In the genomic region with DNA sequence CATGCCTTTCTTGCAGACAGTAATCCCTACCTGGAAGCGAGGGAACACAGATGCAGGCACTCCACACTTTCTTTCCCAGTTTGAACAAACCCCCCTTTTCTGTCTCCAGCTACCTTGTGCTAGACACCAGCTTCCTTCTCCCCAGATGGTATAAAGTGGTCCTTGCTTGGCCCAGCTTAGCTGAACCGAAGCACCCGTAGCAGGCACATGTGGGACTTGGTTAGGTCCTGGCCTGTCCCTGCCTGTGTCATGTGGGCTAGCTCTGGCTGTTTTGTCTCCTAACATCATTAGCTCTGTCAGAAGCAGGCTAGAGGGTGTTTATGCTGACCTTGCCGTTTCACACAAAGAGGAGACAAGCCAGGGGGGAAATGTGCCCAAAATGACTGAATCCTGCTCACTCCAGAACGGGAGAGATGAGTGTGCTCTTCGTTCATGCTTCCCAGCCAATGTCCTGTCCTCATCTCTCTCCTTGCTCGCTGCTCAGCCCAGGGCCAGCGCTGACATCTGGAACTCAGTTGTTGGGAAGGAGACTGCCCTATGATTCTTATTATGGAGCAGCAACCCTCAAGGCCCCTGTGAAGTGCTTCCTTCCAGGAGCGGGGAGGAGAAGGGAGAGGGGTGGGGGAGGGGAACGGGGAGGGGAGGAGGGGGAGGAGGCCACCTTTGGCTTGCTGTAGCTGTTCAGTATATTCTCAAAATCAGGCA, we compare ENCODE assay signal across 20 mouse cellular contexts. TPM values are rescaled to one million over a fixed set of nuclear protein-coding genes. Genes with fewer than 3 reads are reported as not detected.
DNase-seq lines count a peak whose midpoint lies in the region; ATAC-seq lines count a peak whose summit lies in the region.
"Had no signal": no experiment of that assay in that cellular context is flagged by ENCODE, and none has a peak within 500 bp of the region (broad histone marks: within the 10 kb centered on the region; RNA-seq: fewer than 3 reads in every experiment).

No protein-coding gene starts in this region.

- ATAC-seq in midbrain, embryonic 16.5 days, result no peak
- ATAC-seq in midbrain, embryonic 14.5 days (ENCODE audit: low FRiP score, low TSS enrichment), result no peak
- no peak for ATAC-seq in limb, embryonic 12.5 days (ENCODE audit: insufficient number of reproducible peaks, insufficient read depth, low FRiP score, low TSS enrichment, low read depth)

- no peaks in the 10 kb centered on the region for H3K36me3 ChIP-seq in heart, embryonic 10.5 days
- H3K36me3 ChIP-seq in midbrain, embryonic 16.5 days (ENCODE audit: control insufficient read depth, insufficient read depth, low read length), result no peaks in the 10 kb centered on the region
- no peaks in the 10 kb centered on the region for H3K36me3 ChIP-seq in midbrain, embryonic 14.5 days (ENCODE audit: control insufficient read depth, insufficient read depth, low read length)
- H3K36me3 ChIP-seq in limb, embryonic 12.5 days, result no peaks in the 10 kb centered on the region
- H3K36me3 ChIP-seq: hindbrain, embryonic 15.5 days; neural tube, embryonic 12.5 days had no signal

- H3K27ac ChIP-seq in heart, embryonic 10.5 days, result peak overlapping the region; percentile 42; the same call in 1 of the 2 replicates
- H3K27ac ChIP-seq in midbrain, embryonic 16.5 days (ENCODE audit: low read length), result no peak overlapping the region
- H3K27ac ChIP-seq in midbrain, embryonic 14.5 days (replicated peaks; ENCODE audit: low read depth, low read length), result no peak overlapping the region
- H3K27ac ChIP-seq in limb, embryonic 12.5 days, result peak overlapping the region; percentile 60
- H3K27ac ChIP-seq: hindbrain, embryonic 15.5 days; kidney, postnatal 0 days; neural tube, embryonic 12.5 days had no signal

- no peak overlapping the region for H3K4me3 ChIP-seq in heart, embryonic 10.5 days
- no peak overlapping the region for H3K4me3 ChIP-seq in midbrain, embryonic 16.5 days (ENCODE audit: low read depth, low read length)
- no peak overlapping the region for H3K4me3 ChIP-seq in midbrain, embryonic 14.5 days (replicated peaks; ENCODE audit: low read depth, low read length)
- H3K4me3 ChIP-seq in limb, embryonic 12.5 days (replicated peaks), result no peak overlapping the region
- H3K4me3 ChIP-seq: erythroblast, embryonic 14.5 days; hindbrain, embryonic 15.5 days; neural tube, embryonic 12.5 days had no signal

- DNase-seq in heart, embryonic 10.5 days (ENCODE audit: low spot score), result peak; percentile 54
- no peak for DNase-seq in heart, postnatal 14 days
- no peak for DNase-seq in midbrain, embryonic 14.5 days
- DNase-seq in adipocyte (ENCODE audit: low spot score), result peak; percentile 26
- no peak for DNase-seq in cerebellum, postnatal 36 days
- DNase-seq in right cerebral cortex, adult 2 months (ENCODE audit: low spot score in 2 of 2), result no peak
- DNase-seq: adrenal gland, adult 8-10 months; cerebellum, adult 9-10 months; layer of hippocampus, adult 9-11 months; right cerebral cortex, adult 18-20 months had no signal

- peaks cover 50% of the 10 kb centered on the region for H3K4me1 ChIP-seq in heart, embryonic 10.5 days
- peaks cover 5% of the 10 kb centered on the region; the same call in 1 of the 2 replicates for H3K4me1 ChIP-seq in midbrain, embryonic 16.5 days (ENCODE audit: control insufficient read depth, insufficient read depth, low read length)
- H3K4me1 ChIP-seq in midbrain, embryonic 14.5 days (ENCODE audit: control insufficient read depth, insufficient read depth, low read length), result no peaks in the 10 kb centered on the region; the same call in 1 of the 2 replicates
- peaks cover 16% of the 10 kb centered on the region for H3K4me1 ChIP-seq in limb, embryonic 12.5 days (replicated peaks)

- no peak overlapping the region for H3K4me2 ChIP-seq in midbrain, embryonic 16.5 days (ENCODE audit: low read length)
- H3K4me2 ChIP-seq in midbrain, embryonic 14.5 days (ENCODE audit: low read length), result no peak overlapping the region
- no peak overlapping the region for H3K4me2 ChIP-seq in limb, embryonic 12.5 days
- H3K4me2 ChIP-seq: heart, embryonic 11.5 days; hindbrain, embryonic 15.5 days; neural tube, embryonic 12.5 days had no signal

- WGBS in heart, embryonic 10.5 days, result 52% methylated on average over 10 of the region's 10 CpGs
- WGBS in midbrain, embryonic 16.5 days, result 75% methylated on average over 9 of the region's 10 CpGs
- WGBS in midbrain, embryonic 14.5 days, result 65% methylated on average over 10 of the region's 10 CpGs
- 34% methylated on average over 10 of the region's 10 CpGs for WGBS in limb, embryonic 12.5 days

- no peaks in the 10 kb centered on the region for H3K9me3 ChIP-seq in heart, embryonic 10.5 days
- H3K9me3 ChIP-seq in midbrain, embryonic 16.5 days (replicated peaks; ENCODE audit: control insufficient read depth, low read length, poor library complexity, severe bottlenecking), result no peaks in the 10 kb centered on the region
- H3K9me3 ChIP-seq in midbrain, embryonic 14.5 days (ENCODE audit: control insufficient read depth, low read length), result no peaks in the 10 kb centered on the region
- H3K9me3 ChIP-seq in limb, embryonic 12.5 days, result no peaks in the 10 kb centered on the region
- H3K9me3 ChIP-seq: hindbrain, embryonic 15.5 days; neural tube, embryonic 12.5 days had no signal

- intact Hi-C loops in heart, postnatal 14 days (cut with DNase I), result no loop called here

- no peaks in the 10 kb centered on the region for H3K27me3 ChIP-seq in heart, embryonic 10.5 days (ENCODE audit: insufficient read depth, poor library complexity, severe bottlenecking)
- H3K27me3 ChIP-seq in midbrain, embryonic 16.5 days (ENCODE audit: control insufficient read depth, insufficient read depth, low read depth, low read length), result no peaks in the 10 kb centered on the region
- H3K27me3 ChIP-seq in midbrain, embryonic 14.5 days (ENCODE audit: control insufficient read depth, insufficient read depth, low read length), result no peaks in the 10 kb centered on the region
- no peaks in the 10 kb centered on the region for H3K27me3 ChIP-seq in limb, embryonic 12.5 days
- H3K27me3 ChIP-seq: hindbrain, embryonic 15.5 days; neural tube, embryonic 12.5 days had no signal

- H3K9ac ChIP-seq in midbrain, embryonic 16.5 days (ENCODE audit: low read depth, low read length), result peak overlapping the region; percentile 11; the same call in 1 of the 2 replicates
- H3K9ac ChIP-seq in midbrain, embryonic 14.5 days (replicated peaks; ENCODE audit: low read length), result no peak overlapping the region
- peak overlapping the region; percentile 27; the same call in 1 of the 2 replicates for H3K9ac ChIP-seq in limb, embryonic 12.5 days (replicated peaks)
- H3K9ac ChIP-seq: hindbrain, embryonic 15.5 days; liver, postnatal 0 days; neural tube, embryonic 12.5 days had no signal

RNA-seq across cellular contexts. Expression of gene Gck, which starts 1.2 kb away (rescaled TPM):
- polyA plus RNA-seq in heart, embryonic 10.5 days (2016; fragmentation: Nextera tagmentation; extraction: Ambion mirVana), result 2.1 and 2.6 TPM in 2 replicates
- total RNA-seq in heart, postnatal 14 days (2021), result 1 to 10 TPM; 4.6 to 6.6 TPM
- 10.5 and 11.8 TPM in 2 replicates for polyA plus RNA-seq in midbrain, embryonic 16.5 days (2015; fragmentation: Nextera tagmentation; extraction: Ambion mirVana)
- polyA plus RNA-seq in midbrain, embryonic 14.5 days (2014; fragmentation: Nextera tagmentation; extraction: Ambion mirVana), result 5.9 and 9.8 TPM in 2 replicates
- 0.78 and 0.90 TPM in 2 replicates for polyA plus RNA-seq in limb, embryonic 12.5 days (2016; fragmentation: Nextera tagmentation; extraction: Ambion mirVana)
- polyA plus RNA-seq: erythroblast, embryonic 14.5 days had no signal

RNA-seq across cellular contexts. Expression of gene Ykt6, which starts 6.8 kb away (rescaled TPM):
- polyA plus RNA-seq in heart, embryonic 10.5 days (2016; fragmentation: Nextera tagmentation; extraction: Ambion mirVana), result 48.1 and 56.7 TPM in 2 replicates
- total RNA-seq in heart, postnatal 14 days (2021), result 10 to 100 TPM; 72.2 to 75.4 TPM
- polyA plus RNA-seq in midbrain, embryonic 16.5 days (2015; fragmentation: Nextera tagmentation; extraction: Ambion mirVana), result 108 TPM in 2 replicates
- 40.5 and 57.6 TPM in 2 replicates for polyA plus RNA-seq in midbrain, embryonic 14.5 days (2014; fragmentation: Nextera tagmentation; extraction: Ambion mirVana)
- polyA plus RNA-seq in limb, embryonic 12.5 days (2016; fragmentation: Nextera tagmentation; extraction: Ambion mirVana), result 52.8 and 57.9 TPM in 2 replicates

RNA-seq across cellular contexts. Expression of gene Myl7, which starts 50.1 kb away (rescaled TPM):
- polyA plus RNA-seq in heart, embryonic 10.5 days (2016; fragmentation: Nextera tagmentation; extraction: Ambion mirVana), result 6,952 and 8,117 TPM in 2 replicates
- total RNA-seq in heart, postnatal 14 days (2021), result 100 to 1,000 TPM; 304 to 849 TPM
- not detected in 2 replicates for polyA plus RNA-seq in midbrain, embryonic 16.5 days (2015; fragmentation: Nextera tagmentation; extraction: Ambion mirVana)
- not detected in 2 replicates for polyA plus RNA-seq in midbrain, embryonic 14.5 days (2014; fragmentation: Nextera tagmentation; extraction: Ambion mirVana)
- 1.3 and 2.4 TPM in 2 replicates for polyA plus RNA-seq in limb, embryonic 12.5 days (2016; fragmentation: Nextera tagmentation; extraction: Ambion mirVana)
- total RNA-seq: gastrocnemius, adult 18-20 months; left cerebral cortex, postnatal 25 days had no signal

Comparison
In these comparisons a context has a peak if more than half of its experiments do, and no peak if none do; other contexts are left out.
1. DNase-seq: peak in heart, embryonic 10.5 days (single experiment) and adipocyte (single experiment); none in heart, postnatal 14 days (0 of 2), midbrain, embryonic 14.5 days (single experiment), cerebellum, postnatal 36 days (0 of 2) and right cerebral cortex, adult 2 months (0 of 2).
2. H3K27ac ChIP-seq: peak in heart, embryonic 10.5 days (single experiment) and limb, embryonic 12.5 days (single experiment); none in midbrain, embryonic 16.5 days (single experiment) and midbrain, embryonic 14.5 days (single experiment).
3. RNA of gene Myl7, which starts 50.1 kb away (polyA plus RNA-seq): 6,952 to 8,117 TPM in heart, embryonic 10.5 days; 1.3 to 2.4 TPM in limb, embryonic 12.5 days, not detected in midbrain, embryonic 14.5 days and not detected in midbrain, embryonic 16.5 days; every median in the first group is over 1,000 times any median in the second.